Mouse (Mus musculus): Measurements from ENCODE around the gene Cyp2f2.

DNA sequence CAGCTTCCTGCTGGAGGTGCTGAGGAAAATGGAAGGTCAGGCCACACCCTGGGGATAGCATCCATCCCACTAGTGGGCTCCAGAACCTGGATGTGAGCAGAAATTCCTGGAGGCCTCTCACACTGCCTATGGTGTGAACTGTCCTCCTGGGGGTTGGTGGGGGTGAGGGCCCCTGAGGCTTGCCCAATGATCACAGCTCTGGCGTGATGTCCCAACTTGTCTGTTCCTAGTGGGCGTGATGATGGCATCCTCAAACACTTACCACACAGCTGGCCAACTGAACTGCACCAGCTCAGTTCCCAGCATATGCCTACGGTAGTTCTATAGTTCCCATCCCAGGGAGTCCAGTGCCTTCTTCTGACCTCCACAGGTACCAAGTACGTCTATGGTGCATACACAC is 5.3 kb downstream of the Cyp2f2 start:
- TF ChIP-seq CTCF (conservative IDR thresholded peaks at IDR 0.05; ENCODE audit: low read length): no peak
- TF ChIP-seq NANOG (IDR thresholded peaks at IDR 0.05; ENCODE audit: borderline replicate concordance, low read length): no peak

Data from E14TG2a.4 (cell line).